Mouse (Mus musculus): ENCODE data around the gene Fcho2. TPM values are rescaled to one million over a fixed set of nuclear protein-coding genes. Genes with fewer than 3 reads are reported as not detected.

Gene Fcho2
- total and polyA plus RNA-seq, 2 experiments: 5.8 to 23.2 TPM

DNA sequence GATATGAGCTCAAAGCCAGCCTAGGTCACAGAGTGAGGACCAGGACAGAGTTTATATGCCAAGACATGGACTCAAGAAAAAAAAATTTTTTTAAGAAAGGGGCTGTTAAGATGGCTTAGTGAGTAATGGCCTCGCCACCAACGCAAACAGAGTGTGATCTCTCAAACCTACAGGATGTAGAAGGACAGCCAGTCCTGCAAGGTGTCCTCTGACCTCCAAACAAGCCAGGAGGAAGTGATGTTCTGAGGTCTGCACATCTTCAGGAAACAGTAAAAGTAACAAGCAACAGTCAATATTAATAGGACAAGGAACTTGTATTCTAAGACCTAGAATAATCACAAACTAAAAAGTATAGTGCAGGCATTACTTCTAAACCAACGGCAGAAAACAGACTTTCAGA, 12.3 kb downstream of the Fcho2 start:
- DNase-seq (ENCODE audit: extremely low read depth, low read depth, low spot score): no peak
- TF ChIP-seq POLR2A (IDR thresholded peaks at IDR 0.05; ENCODE audit: extremely low read depth, insufficient read depth, low read length): no peak
- TF ChIP-seq CTCF (IDR thresholded peaks at IDR 0.05; ENCODE audit: low read depth, low read length): no peak
- H3K27ac ChIP-seq (replicated peaks; ENCODE audit: insufficient read depth, low read depth, low read length): peak overlapping the region; percentile 6; the same call in 1 of the 2 replicates
- peaks cover 6% of the 10 kb centered on the region; the same call in 1 of the 2 replicates for H3K4me1 ChIP-seq (ENCODE audit: control insufficient read depth, insufficient read depth, low read length)
- peaks cover 52% of the 10 kb centered on the region for H3K36me3 ChIP-seq (ENCODE audit: control insufficient read depth, insufficient read depth, low read length)
- no peak overlapping the region for H3K4me3 ChIP-seq (ENCODE audit: insufficient read depth, low read depth, low read length)
- H3K27me3 ChIP-seq (ENCODE audit: control insufficient read depth, insufficient read depth, low read length): no peaks in the 10 kb centered on the region
- 71% methylated on average over 3 of the region's 3 CpGs for WGBS
- H3K79me2 ChIP-seq (ENCODE audit: control insufficient read depth, insufficient read depth, low read length): peaks cover 25% of the 10 kb centered on the region
- no peak overlapping the region for H3K9ac ChIP-seq (ENCODE audit: low read depth, low read length)

DNA sequence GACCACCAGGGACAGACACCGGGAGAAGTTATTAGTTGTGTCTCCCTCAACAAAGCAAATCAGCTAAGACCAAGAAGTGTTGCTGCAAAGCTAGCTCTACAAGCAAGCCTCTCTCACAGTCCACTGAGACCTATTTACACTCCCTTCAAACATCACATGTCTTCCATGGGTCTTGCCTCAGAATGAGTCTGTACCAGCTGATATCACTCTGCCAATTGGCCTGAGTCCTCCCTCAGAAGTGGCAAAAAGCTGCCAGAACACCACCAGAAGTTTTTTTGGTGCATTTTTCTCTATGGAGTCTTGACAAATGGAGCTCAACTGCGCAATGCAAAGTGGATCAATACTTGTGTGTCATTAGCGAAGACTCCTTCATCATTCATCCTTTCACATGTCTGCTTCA, 19.7 kb downstream of the Fcho2 start:
- peak; percentile 68 for DNase-seq (ENCODE audit: extremely low read depth, low read depth, low spot score)
- peaks cover 31% of the 10 kb centered on the region for H3K36me3 ChIP-seq (ENCODE audit: control insufficient read depth, insufficient read depth, low read length)
- H3K79me2 ChIP-seq (ENCODE audit: control insufficient read depth, insufficient read depth, low read length): peaks cover 16% of the 10 kb centered on the region
- no peak overlapping the region for H3K4me3 ChIP-seq (ENCODE audit: insufficient read depth, low read depth, low read length)
- TF ChIP-seq CTCF (IDR thresholded peaks at IDR 0.05; ENCODE audit: low read depth, low read length) (no peak), POLR2A (IDR thresholded peaks at IDR 0.05; ENCODE audit: extremely low read depth, insufficient read depth, low read length) (no peak)
- H3K27me3 ChIP-seq (ENCODE audit: control insufficient read depth, insufficient read depth, low read length): no peaks in the 10 kb centered on the region
- no peak overlapping the region for H3K27ac ChIP-seq (replicated peaks; ENCODE audit: insufficient read depth, low read depth, low read length)
- no peak overlapping the region for H3K9ac ChIP-seq (ENCODE audit: low read depth, low read length)
- peaks cover 3% of the 10 kb centered on the region; the same call in 1 of the 2 replicates for H3K4me1 ChIP-seq (ENCODE audit: control insufficient read depth, insufficient read depth, low read length)
- 81% methylated on average over 3 of the region's 3 CpGs for WGBS

DNA sequence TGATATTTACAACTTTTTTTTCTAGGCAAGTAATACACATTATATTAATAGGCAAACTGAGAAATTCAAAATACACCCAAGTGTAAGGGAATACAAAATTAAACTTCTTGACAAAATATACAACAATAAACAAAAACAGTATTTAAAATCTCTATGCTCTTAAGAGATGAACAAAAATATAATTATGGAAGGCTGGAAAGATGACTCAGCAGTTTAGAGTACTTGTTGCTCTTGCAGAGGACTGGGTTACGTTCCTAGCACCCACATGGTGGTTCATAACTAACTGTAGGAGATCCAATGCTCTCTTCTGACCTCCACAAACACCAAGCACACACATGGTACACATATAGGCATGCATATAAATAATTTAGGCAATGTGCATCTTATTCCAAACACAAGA, 22.4 kb downstream of the Fcho2 start:
- Histone ChIP-seq H3K27me3 (ENCODE audit: control insufficient read depth, insufficient read depth, low read length) (no peaks in the 10 kb centered on the region), H3K4me3 (ENCODE audit: insufficient read depth, low read depth, low read length) (no peak overlapping the region), H3K4me1 (ENCODE audit: control insufficient read depth, insufficient read depth, low read length) (peaks cover 3% of the 10 kb centered on the region; the same call in 1 of the 2 replicates), H3K27ac (replicated peaks; ENCODE audit: insufficient read depth, low read depth, low read length) (no peak overlapping the region), H3K9ac (ENCODE audit: low read depth, low read length) (no peak overlapping the region), H3K79me2 (ENCODE audit: control insufficient read depth, insufficient read depth, low read length) (peaks cover 3% of the 10 kb centered on the region; the same call in 1 of the 2 replicates), H3K36me3 (ENCODE audit: control insufficient read depth, insufficient read depth, low read length) (peaks cover 12% of the 10 kb centered on the region)
- 95% methylated on average over 1 of the region's 1 CpGs for WGBS
- no peak for TF ChIP-seq POLR2A (IDR thresholded peaks at IDR 0.05; ENCODE audit: extremely low read depth, insufficient read depth, low read length)
- no peak for TF ChIP-seq CTCF (IDR thresholded peaks at IDR 0.05; ENCODE audit: low read depth, low read length)
- no peak for DNase-seq (ENCODE audit: extremely low read depth, low read depth, low spot score)

DNA sequence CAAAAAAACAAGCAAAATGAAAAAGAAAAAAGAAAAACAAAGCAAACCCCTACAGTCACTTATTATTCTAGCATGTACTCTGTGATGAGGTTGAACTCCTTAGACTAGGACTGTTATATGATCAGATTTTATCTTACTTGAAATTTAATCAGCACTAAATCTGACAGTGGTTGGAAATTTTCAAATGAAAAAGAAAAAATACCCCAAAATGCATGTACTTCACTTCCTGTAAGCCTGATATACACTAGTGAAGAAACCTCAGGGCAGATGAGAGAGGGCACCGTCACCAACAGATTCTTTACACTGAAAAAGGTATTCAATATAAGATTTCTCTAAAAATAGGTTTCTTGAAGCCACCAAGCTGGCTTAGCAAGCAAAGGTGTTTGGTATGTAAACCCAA, 23.6 kb downstream of the Fcho2 start:
- DNase-seq (ENCODE audit: extremely low read depth, low read depth, low spot score): no peak
- Histone ChIP-seq H3K27me3 (ENCODE audit: control insufficient read depth, insufficient read depth, low read length) (no peaks in the 10 kb centered on the region), H3K4me1 (ENCODE audit: control insufficient read depth, insufficient read depth, low read length) (peaks cover 3% of the 10 kb centered on the region; the same call in 1 of the 2 replicates), H3K27ac (replicated peaks; ENCODE audit: insufficient read depth, low read depth, low read length) (no peak overlapping the region), H3K36me3 (ENCODE audit: control insufficient read depth, insufficient read depth, low read length) (peaks cover 16% of the 10 kb centered on the region), H3K9ac (ENCODE audit: low read depth, low read length) (no peak overlapping the region), H3K4me3 (ENCODE audit: insufficient read depth, low read depth, low read length) (no peak overlapping the region), H3K79me2 (ENCODE audit: control insufficient read depth, insufficient read depth, low read length) (peaks cover 3% of the 10 kb centered on the region; the same call in 1 of the 2 replicates)
- WGBS: 100% methylated on average over 1 of the region's 1 CpGs
- TF ChIP-seq POLR2A (IDR thresholded peaks at IDR 0.05; ENCODE audit: extremely low read depth, insufficient read depth, low read length) (no peak), CTCF (IDR thresholded peaks at IDR 0.05; ENCODE audit: low read depth, low read length) (no peak)

DNA sequence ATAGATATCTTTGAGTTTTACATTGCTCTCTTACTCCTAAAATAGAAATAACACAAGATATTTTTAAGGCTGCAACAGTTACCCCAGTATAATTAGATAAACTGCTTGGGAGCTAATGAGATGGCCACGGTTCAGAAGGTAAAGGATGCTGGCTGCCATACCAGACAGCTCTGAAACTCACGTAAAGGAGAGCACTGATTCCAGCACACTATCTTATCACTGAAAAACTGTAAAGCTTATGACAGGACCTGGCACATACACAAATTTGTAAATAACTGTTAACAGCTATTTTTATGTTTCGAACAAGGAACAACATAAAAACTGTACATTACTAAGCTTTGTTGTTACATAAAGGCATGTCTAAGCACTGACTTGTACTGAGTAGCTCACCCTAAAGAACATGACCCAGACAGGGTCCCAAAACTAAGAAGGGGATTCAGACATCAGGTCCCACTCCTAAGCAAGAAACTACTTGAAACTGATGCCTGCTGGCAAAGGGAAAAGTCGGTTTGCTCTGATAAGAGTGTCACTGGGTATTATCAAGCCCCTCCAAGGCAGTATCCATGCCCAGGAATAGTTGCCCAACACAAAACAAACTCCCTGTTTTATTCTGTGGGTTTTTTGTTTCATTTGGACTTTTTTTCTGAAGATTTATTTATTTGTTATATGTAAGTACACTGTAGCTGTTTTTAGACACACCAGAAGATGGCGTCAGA, 28.1 kb downstream of the Fcho2 start:
- TF ChIP-seq POLR2A (IDR thresholded peaks at IDR 0.05; ENCODE audit: extremely low read depth, insufficient read depth, low read length) (no peak), CTCF (IDR thresholded peaks at IDR 0.05; ENCODE audit: low read depth, low read length) (no peak)
- no peaks in the 10 kb centered on the region for H3K27me3 ChIP-seq (ENCODE audit: control insufficient read depth, insufficient read depth, low read length)
- H3K79me2 ChIP-seq (ENCODE audit: control insufficient read depth, insufficient read depth, low read length): no peaks in the 10 kb centered on the region; the same call in 1 of the 2 replicates
- DNase-seq (ENCODE audit: extremely low read depth, low read depth, low spot score): no peak
- H3K9ac ChIP-seq (ENCODE audit: low read depth, low read length): no peak overlapping the region
- H3K36me3 ChIP-seq (ENCODE audit: control insufficient read depth, insufficient read depth, low read length): peaks cover 27% of the 10 kb centered on the region
- H3K4me1 ChIP-seq (ENCODE audit: control insufficient read depth, insufficient read depth, low read length): no peaks in the 10 kb centered on the region
- WGBS: 84% methylated on average over 5 of the region's 5 CpGs
- H3K4me3 ChIP-seq (ENCODE audit: insufficient read depth, low read depth, low read length): no peak overlapping the region
- no peak overlapping the region for H3K27ac ChIP-seq (replicated peaks; ENCODE audit: insufficient read depth, low read depth, low read length)

DNA sequence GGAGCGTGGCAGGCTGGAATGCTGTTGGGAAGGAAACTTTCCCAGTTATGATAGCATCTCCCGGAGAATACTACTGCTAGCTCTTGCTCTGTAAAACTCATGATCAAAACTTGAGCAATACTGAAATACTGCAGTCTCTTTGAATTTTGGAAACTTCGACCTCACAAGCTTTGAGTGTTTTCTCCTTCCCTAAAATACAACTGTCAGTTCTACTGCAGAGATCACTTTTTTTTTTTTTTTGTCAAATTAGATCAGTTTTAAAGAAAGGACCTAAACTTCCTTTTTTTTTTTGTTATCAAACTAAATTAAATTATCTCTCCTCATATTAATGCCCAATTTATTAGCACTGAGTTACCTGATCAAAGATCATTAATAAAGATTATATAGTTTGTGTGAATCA, 37.3 kb downstream of the Fcho2 start:
- 85% methylated on average over 3 of the region's 3 CpGs for WGBS
- no peaks in the 10 kb centered on the region for H3K27me3 ChIP-seq (ENCODE audit: control insufficient read depth, insufficient read depth, low read length)
- no peaks in the 10 kb centered on the region; the same call in 1 of the 2 replicates for H3K79me2 ChIP-seq (ENCODE audit: control insufficient read depth, insufficient read depth, low read length)
- H3K27ac ChIP-seq (replicated peaks; ENCODE audit: insufficient read depth, low read depth, low read length): no peak overlapping the region
- H3K4me3 ChIP-seq (ENCODE audit: insufficient read depth, low read depth, low read length): no peak overlapping the region
- H3K9ac ChIP-seq (ENCODE audit: low read depth, low read length): no peak overlapping the region
- no peaks in the 10 kb centered on the region for H3K4me1 ChIP-seq (ENCODE audit: control insufficient read depth, insufficient read depth, low read length)
- no peak for DNase-seq (ENCODE audit: extremely low read depth, low read depth, low spot score)
- TF ChIP-seq CTCF (IDR thresholded peaks at IDR 0.05; ENCODE audit: low read depth, low read length) (no peak), POLR2A (IDR thresholded peaks at IDR 0.05; ENCODE audit: extremely low read depth, insufficient read depth, low read length) (no peak)
- peaks cover 34% of the 10 kb centered on the region for H3K36me3 ChIP-seq (ENCODE audit: control insufficient read depth, insufficient read depth, low read length)

Measured in liver, adult 2 months (tissue).